Mouse (Mus musculus) layer of hippocampus, adult 2 months (tissue): ENCODE data around the gene Ndufa9. TPM values are rescaled to one million over a fixed set of nuclear protein-coding genes. Genes with fewer than 3 reads are reported as not detected.

Source experiments
- DNase-seq, 2 experiments: peaks; one replicate each; pipeline ENCODE4 v3.0.0; 2022; ENCODE audit warnings: low spot score in 2 of 2
- H3K27ac ChIP-seq: fragments of 200-600 bp; 2 replicates; pipeline ENCODE4 v1.8.1; 2022
- H3K4me3 ChIP-seq: fragments of 200-600 bp; 2 replicates; pipeline ENCODE4 v1.8.1; 2022; ENCODE audit warnings: mild to moderate bottlenecking
- CTCF ChIP-seq: fragments of 200-600 bp; conservative IDR thresholded peaks from 2 replicates; pipeline ENCODE4 v1.8.1; 2022; ENCODE audit warnings: antibody characterized with exemption, mild to moderate bottlenecking, moderate library complexity
- total RNA-seq, 2 experiments: library from RNA; stranded (reverse); gene quantifications; 2 replicates each; pipeline ENCODE4 v1.2.3; 2021

Gene Ndufa9
- total RNA-seq, 2 experiments from 2014 or later, result 141 to 155 TPM

DNA sequence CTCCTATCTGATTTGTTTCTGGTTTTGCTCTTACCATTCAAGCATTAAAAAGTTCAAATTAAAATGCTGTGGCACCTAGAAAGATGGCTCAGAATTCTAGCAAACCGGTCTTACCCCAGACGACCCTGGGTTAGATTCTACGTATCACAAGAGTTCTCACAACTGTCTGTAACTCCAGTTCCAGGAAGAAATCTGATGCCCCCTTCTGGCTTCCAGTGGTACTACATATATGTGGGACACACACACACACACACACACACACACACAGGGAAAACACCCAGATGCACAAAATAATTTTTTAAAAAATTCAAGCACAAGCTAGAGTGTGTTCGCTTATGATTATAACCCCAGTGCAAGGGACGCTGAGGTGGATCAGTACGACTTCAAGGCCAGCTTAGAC lies 55.2 kb downstream of the Ndufa9 start:
- no peak overlapping the region for H3K4me3 ChIP-seq
- DNase-seq, result no peak
- TF ChIP-seq CTCF, result peak; percentile 49
- no peak overlapping the region for H3K27ac ChIP-seq

DNA sequence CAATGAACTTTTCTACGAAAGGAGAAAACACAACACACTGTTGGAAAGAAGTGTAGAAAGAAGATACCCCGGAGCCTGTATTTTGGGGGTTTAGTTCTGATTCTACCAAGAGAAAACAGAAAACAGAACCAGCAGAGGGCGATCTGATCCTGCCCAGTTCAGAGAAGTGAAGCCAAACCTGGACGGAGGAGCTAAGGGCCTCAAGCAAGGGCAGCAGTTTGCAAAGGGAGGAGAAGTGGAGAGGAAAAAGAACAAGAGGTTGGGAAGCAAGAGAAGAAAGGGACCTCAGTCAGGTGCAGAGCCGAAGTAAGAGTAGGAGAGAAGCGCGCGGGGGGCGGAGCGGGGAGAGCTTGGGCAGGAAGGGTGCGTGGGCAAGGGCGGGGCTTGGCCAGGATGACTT lies 57.0 kb downstream of the Ndufa9 start:
- DNase-seq, result peak; percentile 31 to 54
- peak overlapping the region; percentile 30 for H3K4me3 ChIP-seq
- H3K27ac ChIP-seq, result no peak overlapping the region
- TF ChIP-seq CTCF, result peak; percentile 80

GRCm38 (mm10) chr6:126791488-126791887 lies 57.4 kb downstream of the Ndufa9 start:
- H3K27ac ChIP-seq, result no peak overlapping the region
- no peak for DNase-seq
- TF ChIP-seq CTCF, result no peak
- no peak overlapping the region for H3K4me3 ChIP-seq

DNA sequence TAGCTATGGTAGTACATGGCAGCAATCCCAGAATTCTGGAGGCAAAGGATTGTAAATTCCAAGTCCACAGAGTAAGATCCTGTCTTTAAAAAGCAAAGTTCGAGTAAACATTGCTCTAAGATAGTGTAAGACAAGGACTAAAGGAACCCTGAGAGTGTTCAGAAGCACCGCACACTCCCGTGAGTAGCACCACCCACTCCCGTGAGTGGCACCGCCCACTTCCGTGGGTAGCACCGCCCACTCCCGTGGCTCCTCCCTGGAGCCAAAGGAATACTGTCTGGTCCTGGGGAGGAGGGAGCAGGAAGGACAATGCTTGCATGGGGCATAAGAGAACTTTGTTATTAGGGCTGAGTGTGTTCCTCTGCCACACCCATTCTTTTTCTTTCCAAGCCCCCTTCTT lies 60.1 kb downstream of the Ndufa9 start:
- Histone ChIP-seq H3K27ac (no peak overlapping the region), H3K4me3 (no peak overlapping the region)
- no peak for TF ChIP-seq CTCF
- DNase-seq, result no peak

DNA sequence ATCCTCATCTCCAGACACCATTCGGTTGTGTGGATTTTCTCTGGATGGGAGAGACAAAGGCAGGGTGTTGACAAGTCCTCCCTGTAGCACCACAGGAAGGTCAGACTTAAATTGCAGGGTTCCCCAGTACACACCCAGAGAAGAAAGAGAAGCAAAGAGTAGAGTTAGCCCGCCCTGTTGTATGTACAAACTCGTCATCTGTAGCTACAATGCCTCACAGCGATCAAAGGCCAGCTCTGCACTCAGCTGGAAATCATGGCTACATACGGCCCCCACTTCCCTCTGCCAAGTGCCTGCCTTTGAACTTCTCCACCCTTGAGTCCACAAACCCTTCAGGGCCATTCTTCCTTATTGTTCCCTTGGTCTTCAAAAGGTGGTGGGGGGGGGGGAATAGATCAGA lies 64.7 kb downstream of the Ndufa9 start:
- Histone ChIP-seq H3K4me3 (no peak overlapping the region), H3K27ac (no peak overlapping the region)
- no peak for DNase-seq
- TF ChIP-seq CTCF, result no peak

GRCm38 (mm10) chr6:126783651-126784066 lies 65.3 kb downstream of the Ndufa9 start:
- no peak for DNase-seq
- no peak overlapping the region for H3K27ac ChIP-seq
- no peak overlapping the region for H3K4me3 ChIP-seq
- TF ChIP-seq CTCF, result no peak

GRCm38 (mm10) chr6:126783056-126783455 lies 65.9 kb downstream of the Ndufa9 start:
- Histone ChIP-seq H3K27ac (no peak overlapping the region), H3K4me3 (no peak overlapping the region)
- no peak for TF ChIP-seq CTCF
- no peak for DNase-seq

DNA sequence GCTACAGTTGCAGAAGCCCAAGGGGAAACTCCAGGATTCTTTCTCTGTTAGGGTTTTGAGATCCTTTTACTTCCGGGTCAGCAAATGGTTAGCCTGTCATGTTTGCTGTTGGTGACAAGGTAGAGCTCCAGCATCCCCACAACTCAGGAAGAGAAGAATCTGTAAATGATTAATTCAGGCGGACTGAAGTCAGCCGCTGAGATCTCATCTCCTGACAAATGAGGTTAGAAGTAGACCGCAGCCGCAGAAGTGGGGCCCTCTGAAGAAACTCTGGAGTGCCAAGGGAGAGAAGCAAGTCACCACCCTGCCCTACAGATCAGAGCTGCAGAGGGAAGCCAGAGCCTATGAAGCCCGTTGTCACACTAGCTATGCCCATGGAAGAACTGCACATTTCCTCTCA lies 71.0 kb downstream of the Ndufa9 start:
- DNase-seq, result no peak
- no peak for TF ChIP-seq CTCF
- Histone ChIP-seq H3K4me3 (no peak overlapping the region), H3K27ac (no peak overlapping the region)

- peak in 1 of 2 experiments; percentile 21 for DNase-seq
- no peak overlapping the region for H3K4me3 ChIP-seq
- TF ChIP-seq CTCF, result no peak
- H3K27ac ChIP-seq, result peak overlapping the region; percentile 80
Measured at GRCm38 (mm10) chr6:126773873-126774272, 75.1 kb downstream of the Ndufa9 start.

DNA sequence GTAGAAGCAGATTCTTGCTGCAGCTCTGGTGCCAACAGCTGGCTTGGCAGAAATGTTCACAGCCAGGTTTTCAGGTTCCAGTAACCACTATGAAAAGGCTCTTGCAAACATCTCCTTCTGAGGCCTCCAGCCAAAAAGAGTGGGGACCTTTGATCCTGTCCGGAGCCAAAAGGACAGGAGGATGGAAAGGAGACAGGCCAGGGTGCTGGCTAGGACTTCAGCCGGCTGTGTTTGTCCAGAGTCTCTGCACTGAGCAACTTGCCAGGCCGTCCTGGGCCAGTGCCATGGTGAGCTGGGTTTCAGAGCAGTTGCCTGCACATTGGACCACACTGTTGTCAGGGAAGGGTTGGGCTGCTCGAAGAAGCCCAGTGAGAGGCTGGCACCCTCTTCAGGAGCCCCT lies 76.6 kb downstream of the Ndufa9 start:
- H3K4me3 ChIP-seq, result no peak overlapping the region
- H3K27ac ChIP-seq, result peak overlapping the region; percentile 80
- peak; percentile 59 to 60 for DNase-seq
- no peak for TF ChIP-seq CTCF

Other genes with a start within 250 kb of the Ndufa9 start
- gene Kcna1, start 202.8 kb downstream of the Ndufa9 start, total RNA-seq, result 100 to 1,000 TPM; 115 to 119 TPM
- 10 to 100 TPM; 46.6 to 48.5 TPM for gene Kcna6, start 108.5 kb downstream of the Ndufa9 start, total RNA-seq
- gene Akap3, start 4.0 kb upstream of the Ndufa9 start, total RNA-seq, result under 1 TPM; 0.12 to 0.13 TPM
- gene Dyrk4, start 72.7 kb upstream of the Ndufa9 start, total RNA-seq, result under 1 TPM; 0.15 to 0.29 TPM
- 1 to 10 TPM; 1.7 to 3.1 TPM for gene Rad51ap1, start 90.5 kb upstream of the Ndufa9 start, total RNA-seq
- 10 to 100 TPM; 45.8 to 46.5 TPM for gene D6Wsu163e, start 90.8 kb upstream of the Ndufa9 start, total RNA-seq
- not detected for gene Fgf6, start 166.4 kb upstream of the Ndufa9 start, total RNA-seq
- gene Fgf23, start 223.8 kb upstream of the Ndufa9 start, total RNA-seq, result under 1 TPM; 0.25 to 0.46 TPM